Mouse (Mus musculus) megakaryocyte, embryonic 14.5 days (primary cell): ENCODE measurements at regions not wholly inside any gene's neighbourhood (a gene's known extent, or its start where the extent isn't known, plus 50 kb on each side); places are given as distances from the start of the nearest gene placed in this dataset.

ENCODE experiments used
- FLI1 ChIP-seq: IDR thresholded peaks from 2 replicates; pipeline ENCODE4 v1.6.1; 2012; ENCODE audit warnings: low read length, inconsistent platforms, mixed read lengths
- GATA1 ChIP-seq: IDR thresholded peaks from 3 replicates; pipeline ENCODE4 v1.6.1; 2012; ENCODE audit warnings: mixed read lengths, low read length, inconsistent platforms, borderline replicate concordance

DNA sequence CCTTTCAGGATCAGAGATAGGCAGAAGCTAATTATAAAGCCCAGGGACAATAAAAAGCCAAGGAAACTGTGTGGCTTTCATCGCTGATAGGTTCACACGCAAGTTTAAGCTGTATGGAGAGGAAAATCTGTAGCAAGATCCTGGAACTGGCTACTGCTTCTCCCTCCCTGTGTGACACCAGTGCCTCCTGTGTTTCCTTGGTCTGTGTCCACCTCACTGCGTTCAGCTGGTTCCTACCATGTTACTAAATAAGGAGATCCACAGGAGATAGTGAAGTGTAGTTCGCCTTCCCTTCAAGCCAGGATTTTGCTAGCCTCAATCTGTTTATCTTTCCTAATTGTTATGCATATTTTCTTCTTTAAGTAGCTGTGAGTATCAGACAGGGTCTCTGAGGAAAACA lies 399.2 kb upstream of the Gm5415 start:
- no peak for TF ChIP-seq GATA1
- no peak for TF ChIP-seq FLI1
